Mouse (Mus musculus): ENCODE data around the gene Tmem141. TPM values are rescaled to one million over a fixed set of nuclear protein-coding genes. Genes with fewer than 3 reads are reported as not detected.

Gene Tmem141
- total RNA-seq (2023; ENCODE audit: inconsistent age), result 0.99 to 2.1 TPM (median 1.3 TPM) in 3 of 4 replicates, not detected in the other

GRCm38 (mm10) chr2:25621229-25622200 lies at the start of gene Tmem141:
TSS of gene Tmem141 (minus strand) at chr2:25622005.

GRCm38 (mm10) chr2:25657652-25658051 lies 35.8 kb upstream of the Tmem141 start, which contains the start of gene Lcn5:
TSS of gene Lcn5 (plus strand) at chr2:25657952.

GRCm38 (mm10) chr2:25652902-25653301 lies 31.1 kb upstream of the Tmem141 start, which contains the start of gene Lcn8:
TSS of gene Lcn8 (plus strand) at chr2:25653120.

GRCm38 (mm10) chr2:25627811-25628210 lies 6.0 kb upstream of the Tmem141 start, which contains the start of gene Fcna:
TSS of gene Fcna (minus strand) at chr2:25628030.

GRCm38 (mm10) chr2:25617578-25617977 lies 4.2 kb downstream of the Tmem141 start, which contains the start of gene Ccdc183:
TSS of gene Ccdc183 (minus strand) at chr2:25617678.

GRCm38 (mm10) chr2:25607761-25608622 lies 13.8 kb downstream of the Tmem141 start, which contains the start of gene Rabl6:
TSS of gene Rabl6 (minus strand) at chr2:25608521.

GRCm38 (mm10) chr2:25581294-25581864 lies 40.4 kb downstream of the Tmem141 start, which contains the start of gene Ajm1:
TSS of gene Ajm1 (minus strand) at chr2:25581757.

GRCm38 (mm10) chr2:25574579-25575431 lies 47.0 kb downstream of the Tmem141 start, which contains the start of the genes Mamdc4 and Phpt1:
TSS of gene Mamdc4 (minus strand) at chr2:25574845.
TSS of gene Phpt1 (minus strand) at chr2:25575224.

Other genes starting within 250 kb of the Tmem141 start
- gene Sapcd2, start 249.7 kb downstream of the Tmem141 start, total RNA-seq (2023; ENCODE audit: inconsistent age), result 0.94 to 1.4 TPM (median 1.1 TPM) in 4 replicates
- gene Entpd2, start 226.1 kb downstream of the Tmem141 start, total RNA-seq (2023; ENCODE audit: inconsistent age), result not detected in 4 replicates
- gene Npdc1, start 222.7 kb downstream of the Tmem141 start, total RNA-seq (2023; ENCODE audit: inconsistent age), result not detected in 4 replicates
- 0.24 TPM in 1 of 4 replicates, not detected in the others for gene Fut7, start 198.7 kb downstream of the Tmem141 start, total RNA-seq (2023; ENCODE audit: inconsistent age)
- 36.8 to 44.5 TPM (median 42.0 TPM) in 4 replicates for gene Abca2, start 193.3 kb downstream of the Tmem141 start, total RNA-seq (2023; ENCODE audit: inconsistent age)
- gene Clic3, start 165.2 kb downstream of the Tmem141 start, total RNA-seq (2023; ENCODE audit: inconsistent age), result 0.80 TPM in 1 of 4 replicates, not detected in the others
- gene Paxx, start 160.9 kb downstream of the Tmem141 start, total RNA-seq (2023; ENCODE audit: inconsistent age), result 111 to 124 TPM (median 114 TPM) in 4 replicates
- not detected in 4 replicates for gene Ptgds, start 152.0 kb downstream of the Tmem141 start, total RNA-seq (2023; ENCODE audit: inconsistent age)
- gene Lcn12, start 128.1 kb downstream of the Tmem141 start, total RNA-seq (2023; ENCODE audit: inconsistent age), result not detected in 4 replicates
- gene Fbxw5, start 121.3 kb downstream of the Tmem141 start, total RNA-seq (2023; ENCODE audit: inconsistent age), result 69.9 to 80.2 TPM (median 72.7 TPM) in 4 replicates
- 0.45 to 2.0 TPM (median 0.80 TPM) in 4 replicates for gene C8g, start 120.3 kb downstream of the Tmem141 start, total RNA-seq (2023; ENCODE audit: inconsistent age)
- 48.8 to 61.5 TPM (median 56.4 TPM) in 4 replicates for gene Traf2, start 75.1 kb downstream of the Tmem141 start, total RNA-seq (2023; ENCODE audit: inconsistent age)
- 111 to 137 TPM (median 123 TPM) in 4 replicates for gene Edf1, start 64.2 kb downstream of the Tmem141 start, total RNA-seq (2023; ENCODE audit: inconsistent age)
- 1.8 to 3.7 TPM (median 2.4 TPM) in 4 replicates for gene Mamdc4, start 47.2 kb downstream of the Tmem141 start, total RNA-seq (2023; ENCODE audit: inconsistent age)
- gene Phpt1, start 46.8 kb downstream of the Tmem141 start, total RNA-seq (2023; ENCODE audit: inconsistent age), result 15.5 to 23.8 TPM (median 21.3 TPM) in 4 replicates
- gene Ajm1, start 40.2 kb downstream of the Tmem141 start, total RNA-seq (2023; ENCODE audit: inconsistent age), result 0.15 to 0.42 TPM (median 0.19 TPM) in 4 replicates
- 84.7 to 117 TPM (median 104 TPM) in 4 replicates for gene Rabl6, start 13.5 kb downstream of the Tmem141 start, total RNA-seq (2023; ENCODE audit: inconsistent age)
- not detected in 4 replicates for gene Ccdc183, start 4.3 kb downstream of the Tmem141 start, total RNA-seq (2023; ENCODE audit: inconsistent age)
- 4.0 to 8.2 TPM (median 6.6 TPM) in 4 replicates for gene Fcna, start 6.0 kb upstream of the Tmem141 start, total RNA-seq (2023; ENCODE audit: inconsistent age)
- gene Lcn8, start 31.1 kb upstream of the Tmem141 start, total RNA-seq (2023; ENCODE audit: inconsistent age), result not detected in 4 replicates
- not detected in 4 replicates for gene Lcn5, start 35.9 kb upstream of the Tmem141 start, total RNA-seq (2023; ENCODE audit: inconsistent age)
- not detected in 4 replicates for gene Lcn6, start 54.8 kb upstream of the Tmem141 start, total RNA-seq (2023; ENCODE audit: inconsistent age)
- gene Lcn10, start 60.7 kb upstream of the Tmem141 start, total RNA-seq (2023; ENCODE audit: inconsistent age), result not detected in 4 replicates
- gene Obp2a, start 78.0 kb upstream of the Tmem141 start, total RNA-seq (2023; ENCODE audit: inconsistent age), result not detected in 4 replicates
- gene Bmyc, start 84.7 kb upstream of the Tmem141 start, total RNA-seq (2023; ENCODE audit: inconsistent age), result 28.3 to 34.8 TPM (median 29.7 TPM) in 4 replicates
- gene Obp2b, start 115.0 kb upstream of the Tmem141 start, total RNA-seq (2023; ENCODE audit: inconsistent age), result not detected in 4 replicates
- gene Lcn3, start 143.6 kb upstream of the Tmem141 start, total RNA-seq (2023; ENCODE audit: inconsistent age), result not detected in 4 replicates
- gene Lcn11, start 155.0 kb upstream of the Tmem141 start, total RNA-seq (2023; ENCODE audit: inconsistent age), result not detected in 4 replicates
- gene Gm13539, start 160.3 kb upstream of the Tmem141 start, total RNA-seq (2023; ENCODE audit: inconsistent age), result not detected in 4 replicates
- gene Glt6d1, start 193.8 kb upstream of the Tmem141 start, total RNA-seq (2023; ENCODE audit: inconsistent age), result not detected in 4 replicates
- gene Lcn9, start 201.1 kb upstream of the Tmem141 start, total RNA-seq (2023; ENCODE audit: inconsistent age), result not detected in 4 replicates
- gene Sohlh1, start 225.2 kb upstream of the Tmem141 start, total RNA-seq (2023; ENCODE audit: inconsistent age), result not detected in 4 replicates
- not detected in 4 replicates for gene Kcnt1, start 241.7 kb upstream of the Tmem141 start, total RNA-seq (2023; ENCODE audit: inconsistent age)